Mouse (Mus musculus): Measurements from ENCODE around the gene Kmt2b.

- TF ChIP-seq CTCF (IDR thresholded peaks at IDR 0.05; ENCODE audit: extremely low read depth, insufficient read length, insufficient replicate concordance, low read depth, low read length) (no peak), POLR2A (IDR thresholded peaks at IDR 0.05; ENCODE audit: low read depth, low read length) (no peak)
Measured at GRCm38 (mm10) chr7:30585170-30585569, 3.4 kb downstream of the Kmt2b start.

All from small intestine, adult 2 months (tissue).